Mouse (Mus musculus) neural tube, embryonic 10.5 days (tissue): ENCODE results near the gene Serpinb7.

ENCODE experiments used
- DNase-seq: peaks from one replicate; pipeline ENCODE4 v3.0.0-alpha.2; 2017; ENCODE audit warnings: low spot score; ENCODE audit errors: extremely low spot score

Gene Serpinb7

GRCm38 (mm10) chr1:107489577-107489976 lies 90.1 kb downstream of the Serpinb7 start:
- no peak for DNase-seq

- DNase-seq: no peak
Measured at GRCm38 (mm10) chr1:107496789-107497188, 97.3 kb downstream of the Serpinb7 start.

- no peak for DNase-seq
Measured at GRCm38 (mm10) chr1:107502025-107502424, 102.6 kb downstream of the Serpinb7 start.
